Mouse (Mus musculus) E14TG2a.4 (cell line): Measurements from ENCODE around the gene Cmss1.

Source experiments
- CTCF ChIP-seq: conservative IDR thresholded peaks from 2 replicates; pipeline ENCODE4 v1.5.1; 2014; ENCODE audit warnings: low read length
- NANOG ChIP-seq: IDR thresholded peaks from 2 replicates; pipeline ENCODE4 v1.6.1; 2014; ENCODE audit warnings: borderline replicate concordance, low read length, mixed read lengths

- TF ChIP-seq CTCF (no peak), NANOG (no peak)
Measured at GRCm38 (mm10) chr16:57549061-57550037, 57.3 kb downstream of the Cmss1 start.
